Mouse (Mus musculus): ENCODE data around the gene H2-Ke6.

H2-Ke6 gene

GRCm38 (mm10) chr17:33994959-33995358 is 32.9 kb downstream of the H2-Ke6 start:
- no peak for DNase-seq

- peak; percentile 62 for DNase-seq
These were observed 35.8 kb downstream of the H2-Ke6 start for GRCm38 (mm10) chr17:33991788-33992664.

- peak; percentile 83 for DNase-seq
These were observed 45.7 kb downstream of the H2-Ke6 start for GRCm38 (mm10) chr17:33982136-33982535.

- peak; percentile 91 for DNase-seq
These were observed 46.5 kb downstream of the H2-Ke6 start for GRCm38 (mm10) chr17:33981192-33981909.

GRCm38 (mm10) chr17:33980181-33981035 is 47.5 kb downstream of the H2-Ke6 start:
- no peak for DNase-seq

- DNase-seq: no peak
These were observed 48.3 kb downstream of the H2-Ke6 start for GRCm38 (mm10) chr17:33979512-33980050.

GRCm38 (mm10) chr17:33978631-33979031 is 49.2 kb downstream of the H2-Ke6 start:
- DNase-seq: peak; percentile 60

GRCm38 (mm10) chr17:33977861-33978557 is 49.9 kb downstream of the H2-Ke6 start:
- DNase-seq: no peak
